In the genomic region with DNA sequence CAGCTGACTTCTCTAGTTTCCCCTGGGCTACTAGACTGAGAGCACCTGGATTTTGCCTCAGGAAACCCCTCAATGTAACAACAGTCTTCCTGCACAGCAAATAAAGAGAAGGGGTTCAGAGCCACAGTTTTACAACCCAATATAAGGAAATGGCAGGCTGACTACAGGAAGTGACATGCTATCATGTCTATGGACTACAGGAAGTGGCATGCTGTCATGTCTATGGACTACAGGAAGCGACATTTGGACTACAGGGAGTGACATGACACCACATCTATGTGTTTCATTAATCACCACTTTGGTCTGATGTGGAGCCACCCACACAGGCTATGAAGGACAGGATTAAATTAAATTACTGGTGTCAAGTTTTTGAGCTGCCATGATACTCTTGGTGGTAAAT, we compare ENCODE assay signal across 24 mouse cellular contexts.
DNase-seq lines count a peak whose midpoint lies in the region; ATAC-seq lines count a peak whose summit lies in the region.
"Had no signal": no experiment of that assay in that cellular context is flagged by ENCODE, and none has a peak within 500 bp of the region (broad histone marks: within the 10 kb centered on the region; RNA-seq: fewer than 3 reads in every experiment).

No protein-coding gene starts in this region.

- H3K4me3 ChIP-seq in megakaryocyte, embryonic 14.5 days (replicated peaks), result peak overlapping the region; percentile 70
- H3K4me3 ChIP-seq: embryonic facial prominence, embryonic 10.5 days; embryonic facial prominence, embryonic 12.5 days; erythroblast, embryonic 14.5 days; forebrain, embryonic 10.5 days; forebrain, embryonic 12.5 days had no signal

- ATAC-seq in granulocyte monocyte progenitor cell, adult 5-6 weeks (replicated peaks; ENCODE audit: poor library complexity, severe bottlenecking), result peak; percentile 62
- no peak for ATAC-seq in erythroblast, adult 5-6 weeks (replicated peaks; ENCODE audit: low FRiP score, poor library complexity, severe bottlenecking)
- ATAC-seq: activated CD4-positive, CD25-positive, alpha-beta regulatory T cell, adult 4 months; forebrain, embryonic 14.5 days; forebrain, embryonic 16.5 days; Patski had no signal

- H3K27me3 ChIP-seq in megakaryocyte, embryonic 14.5 days (replicated peaks), result peaks cover 19% of the 10 kb centered on the region

- H3K9me3 ChIP-seq in megakaryocyte, embryonic 14.5 days, result peaks cover 6% of the 10 kb centered on the region; the same call in 1 of the 2 replicates
- H3K9me3 ChIP-seq: embryonic facial prominence, embryonic 10.5 days; embryonic facial prominence, embryonic 12.5 days; forebrain, embryonic 10.5 days; forebrain, embryonic 12.5 days had no signal

- no peaks in the 10 kb centered on the region for H3K36me3 ChIP-seq in megakaryocyte, embryonic 14.5 days (replicated peaks; ENCODE audit: low read length)
- H3K36me3 ChIP-seq: embryonic facial prominence, embryonic 10.5 days; embryonic facial prominence, embryonic 12.5 days; forebrain, embryonic 10.5 days; forebrain, embryonic 12.5 days had no signal

- H3K4me1 ChIP-seq in megakaryocyte, embryonic 14.5 days, result peaks cover 16% of the 10 kb centered on the region
- H3K4me1 ChIP-seq: embryonic facial prominence, embryonic 12.5 days had no signal

- DNase-seq in heart, adult 11 months, result peak; percentile 12
- no peak for DNase-seq in heart, postnatal 36 days
- DNase-seq in adrenal gland, adult 8-10 months, result no peak
- no peak for DNase-seq in Muller cell, postnatal 12 days (ENCODE audit: inconsistent ontology term)
- DNase-seq: adrenal gland, postnatal 10 days; adrenal gland, postnatal 25 days; cerebellum, adult 11 months; cerebellum, adult 18-20 months; cerebellum, adult 8-10 months; cerebellum, adult 9-11 months; cerebellum, postnatal 14 days; cerebellum, postnatal 36 days had no signal

- intact Hi-C loops in heart, postnatal 36 days (cut with DNase I), result no loop called here
